Mouse (Mus musculus): ENCODE results near the gene Fibp. TPM values are rescaled to one million over a fixed set of nuclear protein-coding genes. Genes with fewer than 3 reads are reported as not detected.
A peak's percentile ranks its signal among the peaks of the same experiment; 100 is the strongest.

Fibp gene
- polyA plus RNA-seq, 2 experiments: 22.9 to 30.6 TPM

DNA sequence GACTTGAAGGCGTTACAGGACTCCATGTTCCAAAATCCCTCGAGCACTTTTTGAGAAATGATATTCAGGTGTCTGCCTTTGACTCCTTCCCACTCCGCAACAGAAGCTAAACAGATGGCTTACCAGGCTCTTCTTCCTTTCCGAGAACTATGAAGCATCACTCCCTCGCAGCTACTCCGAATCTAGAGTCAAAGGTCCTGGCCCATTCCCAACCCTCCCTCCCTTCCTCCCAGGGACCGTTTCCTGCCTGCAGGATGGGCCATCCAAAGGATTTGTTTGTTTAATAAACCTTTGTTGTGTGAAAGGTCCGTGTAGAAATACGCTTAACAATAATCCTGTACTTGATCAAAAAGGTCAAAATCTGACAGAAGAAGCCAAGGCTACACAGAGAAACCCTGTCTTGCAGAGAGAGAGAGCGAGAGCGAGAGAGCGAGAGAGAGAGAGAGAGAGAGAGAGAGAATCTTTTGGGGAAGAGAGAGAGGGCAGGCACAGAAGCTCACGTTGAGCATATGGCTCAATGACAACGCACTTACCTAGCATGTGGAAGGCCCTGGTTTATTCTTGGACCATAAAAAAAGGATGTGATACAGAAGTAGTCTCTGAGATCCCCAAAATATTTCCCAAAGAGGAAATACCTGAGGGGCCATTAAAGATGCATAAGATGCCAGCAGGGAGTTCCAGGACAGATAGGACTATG lies 2.5 kb upstream of the Fibp start, which contains the start of gene Ccdc85b:
Gene Ccdc85b (minus strand): TSS at position 149 of the 697 bp plus-strand sequence.
- Histone ChIP-seq H3K27me3 (ENCODE audit: control insufficient read depth, insufficient read depth, low read length) (no peaks in the 10 kb centered on the region), H3K4me1 (replicated peaks; ENCODE audit: control insufficient read depth in 2 of 2, insufficient read depth in 2 of 2, low read length in 1 of 2) (peaks cover 19 to 22% of the 10 kb centered on the region in 2 experiments), H3K4me2 (ENCODE audit: low read depth) (peak within 1 kb of the TSS; percentile 77), H3K36me3 (replicated peaks; ENCODE audit: control insufficient read depth, insufficient read depth, low read depth) (no peaks in the 10 kb centered on the region), H3K9ac (replicated peaks) (peak within 1 kb of the TSS; percentile 67), H3K27ac (peak within 1 kb of the TSS; percentile 15), H3K4me3 (ENCODE audit: insufficient read depth in 1 of 2, low read depth in 2 of 2, low read length in 2 of 2) (peak within 1 kb of the TSS; percentile 68 to 69), H3K9me3 (ENCODE audit: control insufficient read depth, low read length) (no peaks in the 10 kb centered on the region)
- DNase-seq (ENCODE audit: low read depth in 3 of 3, low spot score in 3 of 3): no peak
- WGBS (ENCODE audit: insufficient replicate concordance): 18% methylated on average over 14 of the region's 14 CpGs
- no peak for TF ChIP-seq CTCF (IDR thresholded peaks at IDR 0.05; ENCODE audit: low read depth)
- TF ChIP-seq EP300 (IDR thresholded peaks at IDR 0.05; ENCODE audit: low read depth): no peak
- 0 out of 2 replicates have a peak, but pooled peaks have one; percentile 2 for ATAC-seq (ENCODE audit: insufficient read depth)

DNA sequence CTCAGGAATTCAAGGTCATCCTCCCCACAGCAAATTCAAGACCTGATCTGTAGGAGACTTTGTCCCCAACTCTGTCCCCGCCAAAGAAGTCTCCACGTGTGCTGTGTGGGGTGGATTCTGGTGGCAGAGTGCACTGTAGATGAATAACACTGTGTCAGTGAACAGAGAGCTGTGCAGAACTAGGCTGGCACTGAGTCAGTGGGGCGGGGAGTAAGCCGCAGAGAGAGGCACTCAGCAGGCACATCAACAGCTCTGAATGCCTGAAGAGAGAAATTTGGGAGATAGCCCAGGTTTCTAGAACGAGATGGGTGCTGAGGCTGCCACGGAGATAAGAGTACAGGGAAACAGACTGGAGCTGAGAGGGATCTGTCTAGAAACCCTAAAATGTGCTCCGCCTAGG lies 1.4 kb upstream of the Fibp start:
- Histone ChIP-seq H3K36me3 (replicated peaks; ENCODE audit: control insufficient read depth, insufficient read depth, low read depth) (no peaks in the 10 kb centered on the region; the same call in 1 of the 2 replicates), H3K9ac (replicated peaks) (no peak overlapping the region), H3K4me2 (ENCODE audit: low read depth) (no peak overlapping the region), H3K27ac (no peak overlapping the region), H3K4me1 (replicated peaks; ENCODE audit: control insufficient read depth in 2 of 2, insufficient read depth in 2 of 2, low read length in 1 of 2) (peaks cover 19 to 22% of the 10 kb centered on the region in 2 experiments), H3K9me3 (ENCODE audit: control insufficient read depth, low read length) (no peaks in the 10 kb centered on the region), H3K27me3 (ENCODE audit: control insufficient read depth, insufficient read depth, low read length) (no peaks in the 10 kb centered on the region), H3K4me3 (ENCODE audit: insufficient read depth in 1 of 2, low read depth in 2 of 2, low read length in 2 of 2) (no peak overlapping the region)
- no peak for TF ChIP-seq CTCF (IDR thresholded peaks at IDR 0.05; ENCODE audit: low read depth)
- WGBS (ENCODE audit: insufficient replicate concordance): 55% methylated on average over 7 of the region's 7 CpGs
- ATAC-seq (ENCODE audit: insufficient read depth) (no peak), DNase-seq (ENCODE audit: low read depth in 3 of 3, low spot score in 3 of 3) (no peak)

DNA sequence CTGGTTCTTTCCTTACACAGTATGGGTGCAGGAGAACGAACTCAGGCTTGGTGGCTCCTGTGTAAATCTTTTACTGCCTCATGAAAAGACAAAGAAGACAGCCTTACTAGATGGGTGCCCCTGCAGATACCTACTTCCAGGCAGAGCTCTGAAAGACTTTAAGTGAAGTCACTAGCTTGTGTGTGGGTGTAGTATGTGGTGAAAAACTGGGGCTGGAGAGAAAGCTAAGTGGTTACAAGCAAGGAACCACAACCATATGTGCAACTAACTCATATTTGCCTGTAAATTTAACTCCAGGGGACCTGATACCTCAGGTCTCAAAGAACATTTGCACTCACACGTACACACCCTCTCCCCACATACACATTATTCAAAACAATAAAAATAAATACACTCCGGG lies 519 bp upstream of the Fibp start:
- no peaks in the 10 kb centered on the region; the same call in 1 of the 2 replicates for H3K36me3 ChIP-seq (replicated peaks; ENCODE audit: control insufficient read depth, insufficient read depth, low read depth)
- H3K4me3 ChIP-seq (ENCODE audit: insufficient read depth in 1 of 2, low read depth in 2 of 2, low read length in 2 of 2): peak overlapping the region in 1 of 2 experiments; percentile 77; a peak in 3 of 4 replicates
- peak overlapping the region; percentile 90 for H3K4me2 ChIP-seq (ENCODE audit: low read depth)
- no peak for DNase-seq (ENCODE audit: low read depth in 3 of 3, low spot score in 3 of 3)
- H3K27ac ChIP-seq: no peak overlapping the region
- WGBS (ENCODE audit: insufficient replicate concordance): 24% methylated on average over 3 of the region's 3 CpGs
- peaks cover 19 to 22% of the 10 kb centered on the region in 2 experiments for H3K4me1 ChIP-seq (replicated peaks; ENCODE audit: control insufficient read depth in 2 of 2, insufficient read depth in 2 of 2, low read length in 1 of 2)
- no peak for ATAC-seq (ENCODE audit: insufficient read depth)
- no peaks in the 10 kb centered on the region for H3K9me3 ChIP-seq (ENCODE audit: control insufficient read depth, low read length)
- TF ChIP-seq EP300 (IDR thresholded peaks at IDR 0.05; ENCODE audit: low read depth): no peak
- TF ChIP-seq CTCF (IDR thresholded peaks at IDR 0.05; ENCODE audit: low read depth): no peak
- no peaks in the 10 kb centered on the region for H3K27me3 ChIP-seq (ENCODE audit: control insufficient read depth, insufficient read depth, low read length)
- H3K9ac ChIP-seq (replicated peaks): peak overlapping the region; percentile 77

DNA sequence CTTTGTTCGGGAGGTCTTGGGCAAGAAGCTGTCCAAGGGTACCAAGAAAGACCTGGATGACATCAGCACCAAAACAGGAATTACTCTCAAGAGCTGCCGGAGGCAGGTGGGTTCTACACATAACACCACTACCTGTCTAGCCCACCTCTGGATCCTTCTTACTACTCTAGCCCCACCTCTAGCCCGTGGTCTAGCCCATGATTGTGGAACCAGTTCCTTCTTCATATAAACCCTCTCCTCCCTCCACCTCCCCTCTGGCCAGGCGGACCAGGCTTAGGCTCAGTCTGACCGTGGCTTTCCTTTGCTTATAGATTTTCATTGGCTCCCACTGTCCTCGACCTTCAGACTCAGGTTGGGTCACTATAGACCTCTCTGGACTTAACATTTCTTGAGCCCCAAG lies 996 bp downstream of the Fibp start:
- 74% methylated on average over 6 of the region's 6 CpGs for WGBS (ENCODE audit: insufficient replicate concordance)
- Histone ChIP-seq H3K9ac (replicated peaks) (no peak overlapping the region), H3K27ac (no peak overlapping the region)

DNA sequence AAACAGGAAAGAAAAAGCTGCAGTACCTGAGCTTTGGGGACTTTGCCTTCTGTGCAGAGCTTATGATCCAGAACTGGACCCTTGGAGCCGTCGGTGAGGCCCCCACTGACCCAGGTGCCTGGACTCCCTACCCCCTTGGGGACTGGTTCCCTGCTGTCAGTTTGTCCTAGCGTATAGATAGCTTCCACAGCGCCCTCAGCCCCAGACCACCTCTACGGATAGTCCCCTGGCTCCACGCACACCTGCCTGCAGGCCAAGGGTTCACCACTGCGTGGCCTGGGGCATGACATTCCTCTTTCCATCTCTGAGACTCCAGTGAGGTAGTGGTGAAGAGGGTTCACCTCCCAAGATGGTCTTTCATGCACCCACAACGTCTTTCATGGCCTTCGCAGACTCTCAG lies 2.8 kb downstream of the Fibp start:
- ATAC-seq (ENCODE audit: insufficient read depth) (no peak), DNase-seq (ENCODE audit: low read depth in 3 of 3, low spot score in 3 of 3) (no peak)
- Histone ChIP-seq H3K9me3 (ENCODE audit: control insufficient read depth, low read length) (no peaks in the 10 kb centered on the region), H3K4me1 (replicated peaks; ENCODE audit: control insufficient read depth in 2 of 2, insufficient read depth in 2 of 2, low read length in 1 of 2) (peaks cover 6 to 11% of the 10 kb centered on the region in 2 experiments), H3K27ac (no peak overlapping the region), H3K27me3 (ENCODE audit: control insufficient read depth, insufficient read depth, low read length) (no peaks in the 10 kb centered on the region), H3K36me3 (replicated peaks; ENCODE audit: control insufficient read depth, insufficient read depth, low read depth) (no peaks in the 10 kb centered on the region; the same call in none of the 2 replicates), H3K9ac (replicated peaks) (no peak overlapping the region), H3K4me2 (ENCODE audit: low read depth) (no peak overlapping the region), H3K4me3 (ENCODE audit: insufficient read depth in 1 of 2, low read depth in 2 of 2, low read length in 2 of 2) (no peak overlapping the region)
- TF ChIP-seq EP300 (IDR thresholded peaks at IDR 0.05; ENCODE audit: low read depth) (no peak), CTCF (IDR thresholded peaks at IDR 0.05; ENCODE audit: low read depth) (no peak)
- WGBS (ENCODE audit: insufficient replicate concordance): 84% methylated on average over 9 of the region's 9 CpGs

More for the DNA sequence above, 996 bp downstream of the Fibp start:
- peak overlapping the region; percentile 77 to 99; a peak in 3 of 4 replicates for H3K4me3 ChIP-seq (ENCODE audit: insufficient read depth in 1 of 2, low read depth in 2 of 2, low read length in 2 of 2)
- no peaks in the 10 kb centered on the region; the same call in 1 of the 2 replicates for H3K36me3 ChIP-seq (replicated peaks; ENCODE audit: control insufficient read depth, insufficient read depth, low read depth)
- ATAC-seq (ENCODE audit: insufficient read depth) (no peak), DNase-seq (ENCODE audit: low read depth in 3 of 3, low spot score in 3 of 3) (no peak)
- H3K27me3 ChIP-seq (ENCODE audit: control insufficient read depth, insufficient read depth, low read length): no peaks in the 10 kb centered on the region
- H3K4me2 ChIP-seq (ENCODE audit: low read depth): peak overlapping the region; percentile 90
- H3K9me3 ChIP-seq (ENCODE audit: control insufficient read depth, low read length): no peaks in the 10 kb centered on the region
- TF ChIP-seq EP300 (IDR thresholded peaks at IDR 0.05; ENCODE audit: low read depth) (no peak), CTCF (IDR thresholded peaks at IDR 0.05; ENCODE audit: low read depth) (no peak)
- H3K4me1 ChIP-seq (replicated peaks; ENCODE audit: control insufficient read depth in 2 of 2, insufficient read depth in 2 of 2, low read length in 1 of 2): peaks cover 14 to 19% of the 10 kb centered on the region in 2 experiments

Data from liver, embryonic 14.5 days (tissue).